In the genomic region with DNA sequence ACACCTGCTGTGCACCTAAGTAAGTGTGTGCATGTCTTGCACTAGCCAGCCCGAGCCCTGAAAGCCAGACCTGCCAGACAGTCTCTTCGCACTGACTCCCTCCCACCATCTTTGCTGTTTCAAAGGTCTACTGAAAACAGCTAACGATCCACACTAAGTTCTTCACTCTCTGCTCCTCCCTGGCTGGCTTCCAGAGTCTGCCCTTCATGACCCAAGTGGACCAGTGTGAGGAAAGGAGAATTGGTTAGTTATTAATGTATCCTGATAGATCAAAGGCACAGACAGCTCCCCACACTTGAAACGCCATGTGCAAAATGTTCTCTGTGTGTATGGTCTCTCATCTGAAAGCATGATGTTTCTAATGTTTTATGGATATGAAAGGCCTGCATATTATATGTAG, we compare ENCODE assay signal across 29 mouse cellular contexts.
A peak's percentile ranks its signal among the peaks of the same experiment; 100 is the strongest.
DNase-seq lines count a peak whose midpoint lies in the region; ATAC-seq lines count a peak whose summit lies in the region.
"Had no signal": no experiment of that assay in that cellular context is flagged by ENCODE, and none has a peak within 500 bp of the region (broad histone marks: within the 10 kb centered on the region; RNA-seq: fewer than 3 reads in every experiment).

No protein-coding gene starts in this region.

- no peak overlapping the region for H3K27ac ChIP-seq in intestine, embryonic 16.5 days (ENCODE audit: low read length)
- H3K27ac ChIP-seq in intestine, embryonic 15.5 days = no peak overlapping the region
- peak overlapping the region; percentile 66 for H3K27ac ChIP-seq in brown adipose tissue, adult 24 weeks (replicated peaks; ENCODE audit: low read depth, low read length)
- H3K27ac ChIP-seq in kidney, embryonic 15.5 days = no peak overlapping the region
- H3K27ac ChIP-seq: embryonic facial prominence, embryonic 10.5 days; embryonic facial prominence, embryonic 15.5 days; forebrain, embryonic 12.5 days; hindbrain, embryonic 10.5 days; hindbrain, embryonic 15.5 days; layer of hippocampus, adult 2 months; liver, embryonic 15.5 days; lung, embryonic 15.5 days; midbrain, embryonic 12.5 days; stomach, embryonic 15.5 days had no signal

- no peak overlapping the region for H3K4me2 ChIP-seq in intestine, embryonic 16.5 days (ENCODE audit: low read depth, low read length)
- no peak overlapping the region for H3K4me2 ChIP-seq in intestine, embryonic 15.5 days (replicated peaks)
- H3K4me2 ChIP-seq in kidney, embryonic 15.5 days = no peak overlapping the region
- H3K4me2 ChIP-seq: embryonic facial prominence, embryonic 15.5 days; forebrain, embryonic 12.5 days; hindbrain, embryonic 15.5 days; liver, embryonic 15.5 days; lung, embryonic 15.5 days; midbrain, embryonic 12.5 days; stomach, embryonic 15.5 days had no signal

- H3K27me3 ChIP-seq in intestine, embryonic 16.5 days (replicated peaks; ENCODE audit: control insufficient read depth, insufficient read depth, low read length) = no peaks in the 10 kb centered on the region
- H3K27me3 ChIP-seq in intestine, embryonic 15.5 days (replicated peaks) = no peaks in the 10 kb centered on the region
- no peaks in the 10 kb centered on the region for H3K27me3 ChIP-seq in kidney, embryonic 15.5 days
- H3K27me3 ChIP-seq: embryonic facial prominence, embryonic 15.5 days; forebrain, embryonic 12.5 days; hindbrain, embryonic 15.5 days; liver, embryonic 15.5 days; lung, embryonic 15.5 days; midbrain, embryonic 12.5 days; stomach, embryonic 15.5 days had no signal

- no peak overlapping the region for H3K4me3 ChIP-seq in intestine, embryonic 16.5 days (ENCODE audit: low read length)
- no peak overlapping the region for H3K4me3 ChIP-seq in intestine, embryonic 15.5 days (replicated peaks)
- no peak overlapping the region for H3K4me3 ChIP-seq in brown adipose tissue, adult 24 weeks (ENCODE audit: insufficient read depth, low read depth, low read length)
- H3K4me3 ChIP-seq in kidney, embryonic 15.5 days (replicated peaks) = no peak overlapping the region
- H3K4me3 ChIP-seq: embryonic facial prominence, embryonic 10.5 days; embryonic facial prominence, embryonic 15.5 days; forebrain, embryonic 12.5 days; hindbrain, embryonic 10.5 days; hindbrain, embryonic 15.5 days; layer of hippocampus, adult 2 months; liver, embryonic 15.5 days; lung, embryonic 15.5 days; midbrain, embryonic 12.5 days; myocyte; stomach, embryonic 15.5 days had no signal

- peak; percentile 31; the same call in 1 of the 2 replicates for ATAC-seq in intestine, embryonic 16.5 days
- ATAC-seq in intestine, embryonic 15.5 days = no peak; the same call in 1 of the 2 replicates
- ATAC-seq in kidney, embryonic 15.5 days (replicated peaks; ENCODE audit: low FRiP score) = 0 out of 2 replicates have a peak, but pooled peaks have one; percentile 52
- ATAC-seq: activated CD4-positive, CD25-positive, alpha-beta regulatory T cell, adult 4 months; forebrain, postnatal 0 days; inflammation-experienced regulatory T-cells, adult 6 months had no signal

- H3K4me1 ChIP-seq in intestine, embryonic 16.5 days (ENCODE audit: control insufficient read depth, insufficient read depth, low read length) = no peaks in the 10 kb centered on the region; the same call in 1 of the 2 replicates
- no peaks in the 10 kb centered on the region for H3K4me1 ChIP-seq in intestine, embryonic 15.5 days (replicated peaks)
- H3K4me1 ChIP-seq in brown adipose tissue, adult 24 weeks (ENCODE audit: control insufficient read depth, insufficient read depth, insufficient read length, low read length) = peaks cover 11% of the 10 kb centered on the region
- H3K4me1 ChIP-seq in kidney, embryonic 15.5 days = peaks cover 12% of the 10 kb centered on the region
- H3K4me1 ChIP-seq: embryonic facial prominence, embryonic 10.5 days; embryonic facial prominence, embryonic 15.5 days; hindbrain, embryonic 10.5 days; liver, embryonic 15.5 days; midbrain, embryonic 12.5 days; stomach, embryonic 15.5 days had no signal

- peak; percentile 89 to 91 for DNase-seq in kidney, postnatal 25 days
- DNase-seq in testis, postnatal 14 days (ENCODE audit: low spot score) = no peak
- no peak for DNase-seq in layer of hippocampus, postnatal 14 days (ENCODE audit: low spot score in 2 of 2)
- DNase-seq in heart, adult 18-20 months = no peak
- DNase-seq: adrenal gland, adult 2 months; adrenal gland, postnatal 36 days; cerebellum, adult 2 months; cerebellum, postnatal 25 days; forebrain, postnatal 0 days; heart, postnatal 14 days; left cerebral cortex, postnatal 4 days; thymus, postnatal 36 days had no signal

- H3K9ac ChIP-seq in intestine, embryonic 16.5 days (ENCODE audit: low read depth, low read length) = no peak overlapping the region
- H3K9ac ChIP-seq in intestine, embryonic 15.5 days = no peak overlapping the region
- H3K9ac ChIP-seq in kidney, embryonic 15.5 days = no peak overlapping the region
- H3K9ac ChIP-seq: embryonic facial prominence, embryonic 15.5 days; forebrain, embryonic 12.5 days; forebrain, postnatal 0 days; hindbrain, embryonic 15.5 days; liver, embryonic 15.5 days; lung, embryonic 15.5 days; midbrain, embryonic 12.5 days; stomach, embryonic 15.5 days had no signal

- no peaks in the 10 kb centered on the region for H3K9me3 ChIP-seq in intestine, embryonic 16.5 days (ENCODE audit: control insufficient read depth, low read length)
- H3K9me3 ChIP-seq in intestine, embryonic 15.5 days = no peaks in the 10 kb centered on the region
- no peaks in the 10 kb centered on the region for H3K9me3 ChIP-seq in kidney, embryonic 15.5 days (replicated peaks)
- H3K9me3 ChIP-seq: embryonic facial prominence, embryonic 10.5 days; embryonic facial prominence, embryonic 15.5 days; forebrain, embryonic 12.5 days; hindbrain, embryonic 10.5 days; hindbrain, embryonic 15.5 days; liver, embryonic 15.5 days; lung, embryonic 15.5 days; midbrain, embryonic 12.5 days; stomach, embryonic 15.5 days had no signal

- H3K36me3 ChIP-seq in intestine, embryonic 16.5 days (ENCODE audit: control insufficient read depth, insufficient read depth, low read length) = peaks cover 7% of the 10 kb centered on the region
- H3K36me3 ChIP-seq in intestine, embryonic 15.5 days = no peaks in the 10 kb centered on the region
- H3K36me3 ChIP-seq in kidney, embryonic 15.5 days = peaks cover 23% of the 10 kb centered on the region
- H3K36me3 ChIP-seq: hindbrain, embryonic 15.5 days; liver, embryonic 15.5 days had no signal

- WGBS in intestine, embryonic 16.5 days = 78% methylated on average over 4 of the region's 4 CpGs
- 74% methylated on average over 4 of the region's 4 CpGs for WGBS in intestine, embryonic 15.5 days
- WGBS in kidney, embryonic 15.5 days = 65% methylated on average over 4 of the region's 4 CpGs

Comparison
In these comparisons a context has a peak if more than half of its experiments do, and no peak if none do; other contexts are left out.
1. DNase-seq: peak in kidney, postnatal 25 days (2 of 2); none in testis, postnatal 14 days (single experiment), layer of hippocampus, postnatal 14 days (0 of 2) and heart, adult 18-20 months (0 of 2).